Mouse (Mus musculus) midbrain, embryonic 15.5 days (tissue): ENCODE results near the gene Cachd1. TPM values are rescaled to one million over a fixed set of nuclear protein-coding genes. Genes with fewer than 3 reads are reported as not detected.

Experiments
- ATAC-seq: fragments of 200-750 bp; cut with Nextera tagmentation; replicated peaks from 2 replicates; pipeline ENCODE4 v1.8.0; 2017; ENCODE audit warnings: moderate TSS enrichment
- H3K27ac ChIP-seq: fragments of 300-500 bp; sonication (generic); 2 replicates; pipeline ENCODE4 v1.5.1; 2015; ENCODE audit warnings: mild to moderate bottlenecking, inconsistent platforms
- H3K27me3 ChIP-seq: fragments of 300-500 bp; sonication (generic); replicated peaks from 2 replicates; pipeline ENCODE4 v1.6.1; 2015; ENCODE audit warnings: inconsistent platforms
- H3K36me3 ChIP-seq: fragments of 300-500 bp; sonication (generic); replicated peaks from 2 replicates; pipeline ENCODE4 v1.6.1; 2015; ENCODE audit warnings: inconsistent platforms
- H3K4me1 ChIP-seq: fragments of 300-500 bp; sonication (generic); 2 replicates; pipeline ENCODE4 v1.6.1; 2015; ENCODE audit warnings: inconsistent platforms
- H3K4me2 ChIP-seq: fragments of 300-500 bp; sonication (generic); 2 replicates; pipeline ENCODE4 v1.6.1; 2015; ENCODE audit warnings: inconsistent platforms, mild to moderate bottlenecking, moderate library complexity
- H3K4me3 ChIP-seq: fragments of 300-500 bp; sonication (generic); 2 replicates; pipeline ENCODE4 v1.5.1; 2015; ENCODE audit warnings: mild to moderate bottlenecking, inconsistent platforms
- H3K9ac ChIP-seq: fragments of 300-500 bp; sonication (generic); 2 replicates; pipeline ENCODE4 v1.6.1; 2015; ENCODE audit warnings: mild to moderate bottlenecking, inconsistent platforms
- H3K9me3 ChIP-seq: fragments of 300-500 bp; sonication (generic); 2 replicates; pipeline ENCODE4 v1.6.1; 2016; ENCODE audit warnings: inconsistent platforms
- WGBS: fragments of 180-500 bp; shearing (Covaris S2); methylation state at CpG from one replicate; pipeline ENCODE4 v1.1.7; 2015; ENCODE audit warnings: mixed read lengths; 5-methylcytosine and 5-hydroxymethylcytosine counted together
- polyA plus RNA-seq: library from polyadenylated mRNA; unstranded; fragments of >200 nt; fragmentation: Nextera tagmentation; extraction: Ambion mirVana; gene quantifications from 2 replicates; pipeline ENCODE4 v1.2.1, GENCODE M21; 2015

The Cachd1 gene
- polyA plus RNA-seq, 1 experiment from 2014 or later: 41.8 TPM

DNA sequence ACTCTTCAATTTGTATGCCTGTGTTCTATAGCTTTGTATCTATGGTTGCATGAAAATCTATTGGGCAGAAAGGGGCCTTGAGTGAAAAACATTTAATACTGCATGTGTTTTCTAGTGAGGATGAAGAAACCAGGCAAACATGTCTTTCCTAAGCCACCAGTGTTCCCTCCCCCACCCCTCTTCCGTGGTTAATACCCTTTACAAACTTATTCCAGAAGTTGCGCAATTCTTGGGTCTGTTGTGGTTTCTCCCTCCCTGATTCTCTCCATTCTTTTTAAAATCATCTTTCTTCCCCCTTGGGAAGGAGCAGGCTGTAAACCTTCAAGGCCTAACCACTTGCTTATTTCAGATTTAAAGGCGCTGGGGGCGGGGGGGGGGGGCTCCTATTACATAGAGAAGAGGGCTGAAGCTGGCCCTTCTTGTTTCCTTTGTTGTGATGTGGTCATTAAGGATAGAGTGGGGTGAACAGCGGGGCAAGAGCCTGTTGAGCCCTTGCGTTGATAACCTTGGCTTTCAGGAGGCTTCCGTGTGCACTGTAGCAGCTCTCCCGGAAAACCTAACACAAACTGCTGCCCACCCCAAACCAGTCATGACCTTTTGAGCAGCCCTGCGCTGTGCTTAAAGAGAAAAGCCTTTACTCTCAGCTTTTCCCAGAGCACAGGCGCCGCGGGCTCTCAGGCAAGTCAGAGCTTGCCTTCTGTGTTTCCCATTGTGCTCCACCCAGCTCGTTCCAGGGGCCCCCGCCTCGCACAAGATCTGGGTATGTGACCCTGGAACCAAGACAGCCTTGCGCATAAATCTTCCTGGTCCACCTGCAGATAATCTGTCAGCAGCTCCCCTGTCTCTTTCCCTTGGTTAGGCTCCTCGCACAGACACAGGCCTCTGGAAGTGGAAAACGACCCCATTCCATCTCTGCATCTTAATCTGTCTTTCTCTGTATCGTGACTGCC is 109.6 kb downstream of the Cachd1 start:
- H3K4me3 ChIP-seq: no peak overlapping the region
- no peaks in the 10 kb centered on the region for H3K36me3 ChIP-seq
- H3K27me3 ChIP-seq: no peaks in the 10 kb centered on the region
- H3K9ac ChIP-seq: no peak overlapping the region
- H3K27ac ChIP-seq: peak overlapping the region; percentile 60
- H3K4me2 ChIP-seq: peak overlapping the region; percentile 4; the same call in 1 of the 2 replicates
- ATAC-seq: peak; percentile 58
- WGBS: 11% methylated on average over 19 of the region's 19 CpGs
- no peaks in the 10 kb centered on the region for H3K9me3 ChIP-seq
- H3K4me1 ChIP-seq: peaks cover 51% of the 10 kb centered on the region

DNA sequence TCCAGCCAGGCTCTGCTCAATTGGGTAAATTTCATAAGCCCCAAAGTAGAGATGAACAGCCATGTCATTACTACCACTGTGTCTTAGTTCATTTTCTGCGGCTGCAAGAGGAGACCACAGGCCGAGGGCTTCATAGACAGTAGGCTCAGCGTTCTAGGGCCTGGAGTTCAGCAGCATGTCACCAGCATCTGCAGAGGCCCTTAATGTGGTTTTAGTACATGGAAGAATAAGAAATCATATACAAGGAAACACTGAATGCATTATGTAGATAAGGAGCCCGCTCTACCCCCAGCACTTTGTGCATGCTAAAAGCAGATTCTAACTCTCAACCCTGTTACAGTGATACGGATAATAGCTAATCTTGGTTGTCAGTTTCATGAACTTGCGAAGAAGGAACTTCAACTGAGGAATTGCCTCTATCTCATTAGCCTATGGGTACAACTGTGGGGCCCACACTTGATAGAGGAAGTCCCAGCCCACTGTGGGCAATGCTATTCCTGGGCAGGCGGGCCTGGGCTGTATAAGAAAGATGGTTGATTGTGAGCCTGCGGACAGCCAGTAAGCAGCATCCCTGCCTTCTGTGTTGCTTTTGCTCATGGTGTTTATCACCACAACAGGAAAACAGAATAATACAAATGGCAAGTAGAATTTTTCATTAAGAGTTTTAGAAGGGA is 110.4 kb downstream of the Cachd1 start:
- no peaks in the 10 kb centered on the region for H3K36me3 ChIP-seq
- H3K27ac ChIP-seq: peak overlapping the region; percentile 60
- H3K9ac ChIP-seq: no peak overlapping the region
- no peak overlapping the region for H3K4me3 ChIP-seq
- peaks cover 55% of the 10 kb centered on the region for H3K4me1 ChIP-seq
- ATAC-seq: peak; percentile 17; the same call in 1 of the 2 replicates
- H3K9me3 ChIP-seq: no peaks in the 10 kb centered on the region
- 61% methylated on average over 8 of the region's 8 CpGs for WGBS
- no peaks in the 10 kb centered on the region for H3K27me3 ChIP-seq
- H3K4me2 ChIP-seq: no peak overlapping the region

DNA sequence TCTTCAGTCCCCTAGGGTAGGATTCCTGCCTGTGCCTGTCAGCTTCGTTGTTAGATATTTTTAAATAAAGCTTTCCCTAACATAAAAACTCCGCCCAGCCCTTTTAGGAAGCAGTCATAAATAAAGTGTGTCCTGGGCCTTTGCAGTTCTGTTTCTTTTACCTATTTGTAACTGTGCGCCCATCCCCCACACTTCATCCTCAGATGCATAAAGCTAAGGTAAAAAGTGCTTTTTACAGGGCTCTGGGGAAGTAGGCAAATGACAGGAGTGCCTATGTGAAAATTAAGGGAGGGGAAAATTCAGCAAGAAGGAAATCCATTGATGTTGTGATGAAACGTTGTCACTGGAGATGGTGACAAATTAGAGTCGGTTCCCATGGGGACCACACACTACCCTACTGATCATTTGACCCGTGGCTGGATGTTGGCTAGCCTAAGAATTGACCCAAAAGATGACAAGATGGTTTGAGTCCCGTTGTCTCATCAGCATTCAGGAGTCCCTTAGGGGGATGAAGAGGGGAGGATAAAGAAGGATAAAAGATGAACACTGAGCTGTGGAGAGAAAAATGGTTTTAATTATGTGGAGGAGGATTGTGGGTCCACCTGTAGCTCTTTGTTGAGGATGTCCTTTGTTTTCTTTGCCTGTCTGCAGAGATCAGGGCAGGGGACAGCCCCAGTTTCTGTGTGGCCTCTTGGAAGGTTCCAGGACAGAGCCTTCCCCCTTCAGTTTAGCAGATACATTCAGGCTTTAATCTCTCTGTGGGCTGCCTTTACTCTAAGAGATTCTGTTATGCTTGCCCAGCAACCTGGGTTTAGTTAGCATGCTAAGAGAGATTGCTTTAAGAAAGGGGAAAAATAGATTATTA is 113.9 kb downstream of the Cachd1 start:
- H3K9ac ChIP-seq: no peak overlapping the region
- H3K4me3 ChIP-seq: no peak overlapping the region
- peak; percentile 55 for ATAC-seq
- WGBS: 14% methylated on average over 7 of the region's 7 CpGs
- no peaks in the 10 kb centered on the region for H3K27me3 ChIP-seq
- no peaks in the 10 kb centered on the region for H3K36me3 ChIP-seq
- H3K9me3 ChIP-seq: no peaks in the 10 kb centered on the region
- H3K27ac ChIP-seq: peak overlapping the region; percentile 65
- H3K4me1 ChIP-seq: peaks cover 55% of the 10 kb centered on the region
- no peak overlapping the region for H3K4me2 ChIP-seq

DNA sequence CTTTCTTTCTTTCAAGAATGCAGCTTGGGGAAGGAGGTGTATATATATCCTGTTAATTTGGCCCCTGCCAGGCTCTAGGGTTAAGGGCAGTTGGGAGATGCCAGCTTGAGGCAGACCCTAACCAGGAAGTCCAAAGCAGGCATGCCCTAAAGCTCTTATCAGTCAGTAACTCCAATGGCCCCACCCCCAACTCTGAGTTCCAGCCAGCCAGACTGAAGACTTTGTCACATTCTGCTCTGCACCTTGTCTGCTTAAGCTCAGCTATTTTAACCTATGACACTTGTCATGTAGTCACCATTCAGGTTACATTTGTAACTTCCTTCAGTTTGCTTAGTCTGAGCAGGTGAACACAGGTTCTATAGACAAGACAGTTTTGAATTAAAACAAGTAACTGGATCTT is 117.3 kb downstream of the Cachd1 start:
- Histone ChIP-seq H3K27me3 (no peaks in the 10 kb centered on the region), H3K27ac (no peak overlapping the region), H3K36me3 (no peaks in the 10 kb centered on the region), H3K4me1 (peaks cover 44% of the 10 kb centered on the region), H3K9ac (no peak overlapping the region), H3K9me3 (no peaks in the 10 kb centered on the region), H3K4me2 (no peak overlapping the region), H3K4me3 (no peak overlapping the region)
- no peak for ATAC-seq

DNA sequence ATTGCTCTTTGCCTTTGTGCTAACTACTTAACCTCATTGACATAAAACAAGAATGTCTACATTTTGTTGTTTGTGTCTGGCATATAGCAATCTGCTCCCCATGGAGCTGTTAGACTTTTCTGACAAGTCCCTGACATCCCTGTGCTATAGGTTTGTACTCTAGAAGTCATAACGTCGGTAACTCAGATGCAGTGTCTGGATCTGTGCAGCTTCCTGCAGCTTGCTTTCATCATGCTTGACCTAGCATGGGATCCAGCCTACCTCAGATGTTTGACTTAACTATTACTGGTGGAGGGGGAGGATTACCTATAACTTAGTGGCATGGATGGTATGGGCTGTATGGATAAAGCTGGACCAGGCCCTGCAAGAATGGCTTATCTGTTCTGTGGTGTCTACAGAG is 117.7 kb downstream of the Cachd1 start:
- no peak for ATAC-seq
- Histone ChIP-seq H3K4me3 (no peak overlapping the region), H3K36me3 (no peaks in the 10 kb centered on the region), H3K9me3 (no peaks in the 10 kb centered on the region), H3K4me2 (no peak overlapping the region), H3K27me3 (no peaks in the 10 kb centered on the region), H3K9ac (no peak overlapping the region), H3K27ac (no peak overlapping the region), H3K4me1 (peaks cover 41% of the 10 kb centered on the region)
- WGBS: 60% methylated on average over 2 of the region's 2 CpGs

DNA sequence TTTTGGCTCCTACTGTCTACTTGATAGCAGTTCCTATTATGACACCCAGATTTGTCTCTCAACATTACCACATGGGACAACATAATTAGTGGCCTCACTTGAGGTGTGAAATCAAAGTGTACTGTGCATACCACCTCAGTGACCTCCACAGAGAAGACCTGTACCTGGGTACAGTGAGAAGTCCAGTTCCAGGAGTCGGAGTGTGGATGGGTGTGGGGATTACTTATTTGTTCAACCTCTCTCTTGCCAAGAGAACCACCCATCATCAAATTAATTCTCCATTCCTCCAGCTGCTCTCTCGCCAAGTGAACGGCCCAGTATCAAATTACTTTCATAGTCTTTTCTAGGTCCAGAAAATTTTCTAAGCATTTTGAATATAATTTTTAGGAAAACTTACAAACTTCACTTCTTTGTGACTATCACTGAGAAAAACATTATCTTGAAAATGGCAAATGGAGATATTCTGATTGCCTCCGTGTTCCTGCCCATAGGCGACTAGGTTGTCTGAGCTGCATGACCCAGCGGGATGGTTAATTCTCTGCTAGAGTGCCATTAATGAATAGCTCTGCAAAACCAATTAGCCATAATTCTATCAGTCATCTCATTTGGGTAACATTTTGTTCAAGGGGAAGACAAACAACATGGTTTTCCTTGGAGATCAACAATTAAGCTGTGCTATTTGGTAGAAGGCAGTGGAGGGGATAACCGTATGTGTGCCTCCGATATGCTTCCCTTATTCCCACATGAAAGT is 120.0 kb downstream of the Cachd1 start:
- Histone ChIP-seq H3K9ac (no peak overlapping the region), H3K4me1 (peaks cover 28% of the 10 kb centered on the region), H3K27ac (no peak overlapping the region), H3K36me3 (no peaks in the 10 kb centered on the region), H3K4me2 (no peak overlapping the region), H3K27me3 (no peaks in the 10 kb centered on the region), H3K9me3 (no peaks in the 10 kb centered on the region), H3K4me3 (no peak overlapping the region)
- 66% methylated on average over 8 of the region's 8 CpGs for WGBS
- no peak for ATAC-seq

DNA sequence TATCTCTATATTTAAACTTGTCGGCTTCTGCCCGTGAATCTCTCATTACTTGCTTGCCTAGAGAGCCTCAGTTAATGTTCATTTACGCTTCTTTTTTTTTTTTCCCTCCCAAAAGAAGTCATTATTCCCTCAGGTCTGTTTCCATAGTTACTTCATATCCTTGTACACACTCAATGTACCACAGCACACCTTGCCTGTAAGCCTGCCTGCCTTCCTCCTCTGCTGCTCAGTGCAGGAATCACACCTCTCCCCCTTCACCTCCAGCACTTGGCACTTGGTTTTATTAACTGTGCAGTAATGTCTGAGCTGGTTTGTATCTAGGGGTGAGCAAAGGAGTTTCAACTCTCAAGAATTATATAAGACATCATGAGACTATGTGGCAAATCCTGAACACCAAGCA is 121.5 kb downstream of the Cachd1 start:
- peak; percentile 69 for ATAC-seq
- no peak overlapping the region for H3K27ac ChIP-seq
- H3K9ac ChIP-seq: no peak overlapping the region
- H3K4me2 ChIP-seq: no peak overlapping the region
- peaks cover 35% of the 10 kb centered on the region for H3K4me1 ChIP-seq
- no peak overlapping the region for H3K4me3 ChIP-seq
- H3K36me3 ChIP-seq: no peaks in the 10 kb centered on the region
- H3K27me3 ChIP-seq: no peaks in the 10 kb centered on the region
- WGBS: 75% methylated on average over 3 of the region's 3 CpGs
- H3K9me3 ChIP-seq: no peaks in the 10 kb centered on the region

DNA sequence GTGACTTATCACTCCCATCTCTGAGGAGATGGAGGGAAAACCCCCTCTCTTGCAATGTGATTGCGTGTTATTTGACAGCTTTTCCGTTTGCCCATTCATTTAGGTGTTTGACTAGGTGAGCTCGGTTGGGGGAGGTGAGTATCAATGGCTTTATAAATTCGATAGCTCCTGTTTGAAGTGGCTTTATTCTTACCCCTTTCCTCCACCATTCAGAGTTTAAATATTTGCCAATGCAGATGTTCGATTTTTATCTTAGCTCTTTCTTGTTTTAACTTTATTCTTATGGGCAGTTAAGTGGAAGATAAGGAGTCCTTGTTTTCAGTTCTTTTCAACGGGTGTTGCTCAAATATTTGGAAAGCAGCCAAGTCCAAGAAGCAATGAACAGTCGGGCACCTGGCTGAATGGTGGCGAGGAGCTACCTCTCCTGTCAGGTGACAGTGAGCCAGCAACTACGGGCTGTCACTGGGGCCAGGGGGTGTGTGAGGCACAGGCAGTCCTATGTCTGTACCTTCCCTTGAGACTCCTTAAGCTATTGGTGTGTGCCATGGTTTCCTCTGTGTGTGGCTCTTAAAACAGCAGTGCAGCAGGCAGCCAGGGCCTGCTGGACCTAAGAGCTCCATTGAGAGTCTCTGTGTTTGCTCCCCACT is 133.3 kb downstream of the Cachd1 start:
- Histone ChIP-seq H3K4me2 (peak overlapping the region; percentile 28; the same call in 1 of the 2 replicates), H3K27ac (peak overlapping the region; percentile 81), H3K27me3 (no peaks in the 10 kb centered on the region), H3K9ac (no peak overlapping the region), H3K4me3 (no peak overlapping the region), H3K4me1 (peaks cover 69% of the 10 kb centered on the region), H3K9me3 (no peaks in the 10 kb centered on the region), H3K36me3 (no peaks in the 10 kb centered on the region)
- peak; percentile 41 for ATAC-seq
- WGBS: 37% methylated on average over 9 of the region's 9 CpGs

DNA sequence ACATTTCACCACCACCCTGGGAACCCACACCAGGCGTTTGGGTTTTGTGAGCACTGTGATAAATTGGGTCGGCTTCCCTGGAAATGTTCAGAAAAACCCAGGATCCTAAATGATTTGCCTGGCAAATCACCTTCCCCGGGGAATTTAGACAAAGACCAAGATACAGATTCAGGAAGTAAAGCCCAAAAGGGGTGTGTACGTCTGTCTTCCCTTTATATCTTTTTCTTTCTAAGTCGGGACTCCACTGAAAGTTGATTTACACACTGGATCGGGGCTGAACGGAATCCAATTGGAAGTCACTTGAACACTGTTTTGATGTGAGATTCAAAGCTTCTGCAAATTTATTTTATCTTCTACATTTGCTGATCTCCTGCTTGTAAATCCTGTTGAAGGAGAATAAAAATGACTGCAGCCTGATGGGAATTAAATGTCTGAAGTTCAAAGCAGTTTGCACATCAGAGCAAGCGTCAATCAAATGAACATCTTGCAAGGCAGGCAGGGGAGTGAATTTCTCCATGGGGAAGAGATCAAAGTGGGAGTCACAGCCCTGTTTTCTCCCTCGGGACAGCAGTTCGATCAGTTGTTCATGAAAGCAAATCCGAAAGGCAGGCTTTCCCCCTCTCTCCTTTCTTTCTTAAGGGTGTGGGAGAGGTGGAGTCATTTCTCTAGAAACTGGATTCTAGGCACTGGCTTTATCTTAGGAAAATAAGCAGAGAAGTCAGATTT is 134.3 kb downstream of the Cachd1 start:
- Histone ChIP-seq H3K36me3 (no peaks in the 10 kb centered on the region), H3K4me2 (peak overlapping the region; percentile 28), H3K9ac (no peak overlapping the region), H3K27ac (peak overlapping the region; percentile 81), H3K4me3 (no peak overlapping the region), H3K27me3 (no peaks in the 10 kb centered on the region), H3K4me1 (peaks cover 67% of the 10 kb centered on the region), H3K9me3 (no peaks in the 10 kb centered on the region)
- ATAC-seq: peak; percentile 62
- WGBS: 6% methylated on average over 11 of the region's 11 CpGs

DNA sequence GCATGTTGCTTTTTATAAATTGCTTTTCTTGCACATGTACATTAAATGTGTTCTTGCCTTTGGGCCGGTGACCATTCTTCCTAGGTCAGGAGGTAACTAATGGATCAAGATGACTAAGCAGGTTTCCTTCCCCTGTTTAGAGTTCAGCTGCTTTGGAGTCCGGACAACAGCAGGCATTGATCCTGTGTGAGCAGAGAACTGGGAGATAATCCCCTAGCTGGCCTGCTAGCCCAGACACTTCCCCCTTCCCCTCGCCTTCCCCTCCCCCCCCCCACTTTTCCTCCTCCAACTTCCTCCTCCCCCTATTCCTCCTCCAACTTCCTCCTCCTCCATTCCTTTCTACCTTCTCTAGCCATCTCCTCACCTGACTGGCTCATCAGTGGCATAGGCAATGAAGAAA is 135.2 kb downstream of the Cachd1 start:
- Histone ChIP-seq H3K27me3 (no peaks in the 10 kb centered on the region), H3K9ac (no peak overlapping the region), H3K4me3 (no peak overlapping the region), H3K36me3 (no peaks in the 10 kb centered on the region), H3K4me1 (peaks cover 67% of the 10 kb centered on the region), H3K4me2 (peak overlapping the region; percentile 3; the same call in 1 of the 2 replicates), H3K27ac (peak overlapping the region; percentile 53), H3K9me3 (no peaks in the 10 kb centered on the region)
- WGBS: 12% methylated on average over 3 of the region's 3 CpGs
- ATAC-seq: no peak; the same call in 1 of the 2 replicates
